Mouse (Mus musculus): ENCODE measurements around the gene Cs.

GRCm38 (mm10) chr10:128337306-128338181 lies at the start of gene Cs:
- TF ChIP-seq POLR2A (IDR thresholded peaks at IDR 0.05; ENCODE audit: borderline replicate concordance, control insufficient read depth, low read depth, low read length) = peak; percentile 76; the same call in 1 of the 2 replicates
- TF ChIP-seq CTCF (IDR thresholded peaks at IDR 0.05; ENCODE audit: control insufficient read depth, insufficient read depth, low read length) = no peak

Measured in bone marrow, adult 2 months (tissue).